Mouse (Mus musculus) embryonic facial prominence, embryonic 14.5 days (tissue): ENCODE data around the gene Capn2. TPM values are rescaled to one million over a fixed set of nuclear protein-coding genes. Genes with fewer than 3 reads are reported as not detected.

Experiments used
- ATAC-seq: fragments of 200-750 bp; cut with Nextera tagmentation; 2 replicates; pipeline ENCODE4 v1.8.0; 2017; ENCODE audit warnings: low read depth, moderate number of reproducible peaks, moderate TSS enrichment
- DNase-seq: peaks from one replicate; pipeline ENCODE4 v3.0.0-alpha.2; 2015; ENCODE audit warnings: low spot score
- H3K27ac ChIP-seq: fragments of 300-500 bp; sonication (generic); replicated peaks from 2 replicates; pipeline ENCODE4 v1.5.1; 2014; ENCODE audit warnings: low read depth, mild to moderate bottlenecking, low read length, moderate library complexity
- H3K27me3 ChIP-seq: fragments of 300-500 bp; sonication (generic); replicated peaks from 2 replicates; pipeline ENCODE4 v1.6.1; 2014; ENCODE audit warnings: low read length; ENCODE audit not compliant: control insufficient read depth, insufficient read depth
- H3K36me3 ChIP-seq: fragments of 300-500 bp; sonication (generic); 2 replicates; pipeline ENCODE4 v1.6.1; 2014; ENCODE audit warnings: low read length, mixed read lengths; ENCODE audit not compliant: control insufficient read depth, insufficient read depth
- H3K4me1 ChIP-seq: fragments of 300-500 bp; sonication (generic); 2 replicates; pipeline ENCODE4 v1.6.1; 2014; ENCODE audit warnings: antibody characterized with exemption, low read length; ENCODE audit not compliant: control insufficient read depth, insufficient read depth
- H3K4me2 ChIP-seq: fragments of 300-500 bp; sonication (generic); 2 replicates; pipeline ENCODE4 v1.6.1; 2014; ENCODE audit warnings: low read depth, mild to moderate bottlenecking, low read length, moderate library complexity, mixed read lengths
- H3K4me3 ChIP-seq: fragments of 300-500 bp; sonication (generic); 2 replicates; pipeline ENCODE4 v1.5.1; 2014; ENCODE audit warnings: low read depth, mild to moderate bottlenecking, low read length
- H3K9ac ChIP-seq: fragments of 300-500 bp; sonication (generic); 2 replicates; pipeline ENCODE4 v1.6.1; 2014; ENCODE audit warnings: low read depth, mild to moderate bottlenecking, low read length, moderate library complexity, mixed read lengths
- H3K9me3 ChIP-seq: fragments of 300-500 bp; sonication (generic); 2 replicates; pipeline ENCODE4 v1.6.1; 2016; ENCODE audit warnings: low read length; ENCODE audit not compliant: control insufficient read depth
- WGBS: fragments of 180-500 bp; shearing (Covaris S2); extraction: QIAGEN DNeasy Blood & Tissue Kit; methylation state at CpG from one replicate; pipeline ENCODE4 v1.1.7; 2014; 5-methylcytosine and 5-hydroxymethylcytosine counted together
- polyA plus RNA-seq: library from polyadenylated mRNA; unstranded; fragments of >200 nt; fragmentation: Nextera tagmentation; extraction: Ambion mirVana; gene quantifications from 2 replicates; pipeline ENCODE4 v1.2.1, GENCODE M21; 2014

The Capn2 gene
- polyA plus RNA-seq, 1 experiment from 2014 or later = 115 TPM

GRCm38 (mm10) chr1:182519341-182519740 is 1.9 kb upstream of the Capn2 start:
- Histone ChIP-seq H3K9me3 (no peaks in the 10 kb centered on the region), H3K27me3 (no peaks in the 10 kb centered on the region), H3K9ac (peak overlapping the region; percentile 36; the same call in 1 of the 2 replicates), H3K4me3 (no peak overlapping the region), H3K36me3 (peaks cover 8% of the 10 kb centered on the region; the same call in 1 of the 2 replicates), H3K27ac (peak overlapping the region; percentile 91), H3K4me1 (peaks cover 45% of the 10 kb centered on the region), H3K4me2 (peak overlapping the region; percentile 50)
- DNase-seq (no peak), ATAC-seq (no peak)
- WGBS = 61% methylated on average over 5 of the region's 5 CpGs

DNA sequence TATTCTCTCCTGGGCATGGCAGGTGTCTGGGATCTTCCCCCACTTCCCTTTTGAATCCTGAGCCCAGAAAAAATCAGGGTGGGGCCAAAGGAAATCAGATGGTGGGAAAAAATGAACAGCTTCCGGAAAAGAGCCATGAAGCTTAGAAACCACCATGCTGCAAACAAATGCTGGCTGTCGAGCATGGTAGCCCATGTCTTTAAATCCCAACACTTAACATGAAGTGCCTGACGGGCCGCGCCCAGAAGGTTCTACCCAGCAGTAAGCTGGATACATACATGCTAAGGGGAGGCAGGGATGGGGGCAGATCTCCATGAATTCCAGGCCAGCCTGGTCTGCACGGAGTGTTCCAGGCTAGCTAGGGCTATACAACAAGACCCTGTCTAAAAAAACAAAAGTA is 1.4 kb upstream of the Capn2 start:
- Histone ChIP-seq H3K9ac (no peak overlapping the region), H3K27ac (peak overlapping the region; percentile 91; the same call in 1 of the 2 replicates), H3K36me3 (peaks cover 10% of the 10 kb centered on the region; the same call in 1 of the 2 replicates), H3K4me2 (no peak overlapping the region), H3K9me3 (no peaks in the 10 kb centered on the region), H3K4me3 (no peak overlapping the region), H3K4me1 (peaks cover 46% of the 10 kb centered on the region), H3K27me3 (no peaks in the 10 kb centered on the region)
- ATAC-seq = no peak
- DNase-seq = no peak
- 84% methylated on average over 6 of the region's 6 CpGs for WGBS

DNA sequence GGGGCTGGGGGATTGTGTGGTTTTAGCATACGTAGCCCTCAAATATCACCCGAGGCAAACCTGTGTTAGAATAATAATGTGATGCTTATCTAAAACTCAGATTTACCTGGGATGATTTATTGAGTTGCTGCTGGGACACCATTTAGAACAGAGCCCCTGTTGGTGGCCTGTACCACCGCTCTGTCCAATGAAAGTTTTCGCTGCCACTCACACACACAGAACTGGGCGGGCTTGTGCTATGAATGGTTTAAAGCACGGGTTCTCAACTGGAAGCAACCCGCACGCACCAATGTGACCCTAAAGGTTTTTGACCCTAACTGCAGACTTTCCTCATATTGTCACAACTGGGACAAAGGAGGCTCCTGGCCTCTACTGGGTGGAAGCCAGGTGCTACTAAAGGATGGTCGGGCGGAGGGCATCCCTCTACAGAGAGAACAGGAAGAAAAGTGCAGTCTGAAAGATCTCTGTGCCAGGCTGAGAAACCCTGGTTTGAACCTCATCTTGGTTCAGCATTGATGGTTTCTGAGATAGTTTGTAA is 804 bp upstream of the Capn2 start:
- Histone ChIP-seq H3K4me1 (peaks cover 50% of the 10 kb centered on the region), H3K4me3 (peak overlapping the region; percentile 67), H3K36me3 (peaks cover 14% of the 10 kb centered on the region), H3K27ac (no peak overlapping the region), H3K9me3 (no peaks in the 10 kb centered on the region), H3K9ac (no peak overlapping the region), H3K4me2 (peak overlapping the region; percentile 69), H3K27me3 (no peaks in the 10 kb centered on the region)
- ATAC-seq (no peak), DNase-seq (no peak)
- WGBS = 57% methylated on average over 10 of the region's 10 CpGs

DNA sequence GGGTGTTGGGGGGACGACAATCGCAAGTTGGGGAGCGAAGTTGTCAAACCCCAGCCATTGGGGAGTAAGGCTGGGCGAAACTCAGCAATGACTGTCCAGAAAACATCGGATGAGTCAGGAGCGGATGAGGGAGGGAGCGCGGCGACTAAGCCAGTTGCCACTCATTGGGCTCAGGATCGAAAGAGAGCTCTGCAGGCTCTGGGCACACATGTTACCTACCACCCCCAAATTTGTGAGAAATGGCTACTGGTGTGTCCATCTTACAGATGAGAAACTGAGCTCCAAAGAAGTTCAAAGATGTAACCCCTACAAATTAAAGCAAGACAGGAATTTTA is 236 bp upstream of the Capn2 start:
- no peaks in the 10 kb centered on the region for H3K27me3 ChIP-seq
- peaks cover 50% of the 10 kb centered on the region for H3K4me1 ChIP-seq
- peak overlapping the region; percentile 69 for H3K4me2 ChIP-seq
- 0 out of 2 replicates have a peak, but pooled peaks have one; percentile 0 for ATAC-seq
- DNase-seq = no peak
- peaks cover 19% of the 10 kb centered on the region for H3K36me3 ChIP-seq
- under 1% methylated on average over 10 of the region's 10 CpGs for WGBS
- H3K27ac ChIP-seq = peak overlapping the region; percentile 90
- no peaks in the 10 kb centered on the region for H3K9me3 ChIP-seq
- peak overlapping the region; percentile 67 for H3K4me3 ChIP-seq
- H3K9ac ChIP-seq = peak overlapping the region; percentile 88

DNA sequence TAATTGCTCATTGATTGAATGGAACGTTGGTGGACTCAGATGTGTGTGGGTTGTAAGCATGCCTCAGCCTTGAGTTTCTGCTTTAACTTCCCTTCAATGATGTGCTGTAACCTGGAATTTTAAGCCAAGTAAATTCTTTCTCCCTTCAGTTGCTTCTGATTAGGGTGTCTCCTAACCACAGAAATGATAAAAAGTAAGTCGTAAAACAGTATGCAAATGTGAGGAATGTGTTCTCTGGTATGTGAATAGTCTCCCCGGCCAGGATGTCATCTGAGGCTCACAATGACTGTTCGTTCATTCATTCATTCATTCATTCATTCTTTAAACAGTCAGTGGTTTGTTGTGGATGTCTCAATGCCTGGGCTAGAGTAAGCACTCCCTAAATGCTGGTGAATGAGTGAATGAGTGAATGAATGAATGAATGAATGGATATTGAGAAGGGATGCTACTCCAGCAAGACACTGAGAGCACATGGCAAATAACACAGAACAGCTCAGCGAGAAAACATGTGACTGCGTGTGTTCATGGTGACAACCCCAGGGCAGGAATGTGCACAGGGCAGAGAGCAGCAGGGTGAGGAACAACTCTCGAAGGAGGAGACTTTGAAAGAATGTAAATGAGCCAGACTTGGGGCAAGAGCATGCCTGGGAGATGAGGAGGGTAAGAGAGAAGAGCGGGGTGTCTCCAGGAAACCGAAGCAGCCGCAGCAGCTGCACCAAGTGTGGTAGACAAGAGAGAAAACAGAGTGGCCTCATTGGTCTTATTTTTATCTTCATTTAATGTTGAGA is 2.4 kb downstream of the Capn2 start:
- no peaks in the 10 kb centered on the region for H3K27me3 ChIP-seq
- no peak overlapping the region for H3K4me3 ChIP-seq
- 76% methylated on average over 10 of the region's 10 CpGs for WGBS
- H3K4me2 ChIP-seq = peak overlapping the region; percentile 69
- no peak overlapping the region for H3K9ac ChIP-seq
- peaks cover 37% of the 10 kb centered on the region for H3K4me1 ChIP-seq
- peaks cover 45% of the 10 kb centered on the region for H3K36me3 ChIP-seq
- ATAC-seq (no peak), DNase-seq (no peak)
- no peak overlapping the region for H3K27ac ChIP-seq
- no peaks in the 10 kb centered on the region for H3K9me3 ChIP-seq

DNA sequence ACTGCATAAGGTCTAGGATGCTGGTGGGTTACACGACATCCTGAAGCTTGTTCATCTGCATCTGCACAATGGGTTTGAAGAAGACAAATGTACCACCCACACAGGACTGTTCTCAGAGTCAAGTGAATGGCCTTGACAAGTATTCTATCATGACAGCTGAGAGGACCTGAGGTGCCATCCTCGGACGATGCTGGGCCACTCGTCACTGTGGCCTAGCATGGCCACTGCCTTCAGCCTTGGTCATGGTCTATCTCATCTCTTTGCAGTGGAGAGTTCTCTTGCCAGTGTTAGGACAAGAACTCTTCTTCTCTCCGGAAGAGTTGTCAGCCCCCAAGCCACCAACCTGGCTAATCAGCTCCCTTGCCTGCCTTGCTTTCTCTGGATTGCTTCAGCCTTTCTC is 3.7 kb downstream of the Capn2 start:
- ATAC-seq = no peak
- peaks cover 57% of the 10 kb centered on the region for H3K36me3 ChIP-seq
- 84% methylated on average over 5 of the region's 5 CpGs for WGBS

DNA sequence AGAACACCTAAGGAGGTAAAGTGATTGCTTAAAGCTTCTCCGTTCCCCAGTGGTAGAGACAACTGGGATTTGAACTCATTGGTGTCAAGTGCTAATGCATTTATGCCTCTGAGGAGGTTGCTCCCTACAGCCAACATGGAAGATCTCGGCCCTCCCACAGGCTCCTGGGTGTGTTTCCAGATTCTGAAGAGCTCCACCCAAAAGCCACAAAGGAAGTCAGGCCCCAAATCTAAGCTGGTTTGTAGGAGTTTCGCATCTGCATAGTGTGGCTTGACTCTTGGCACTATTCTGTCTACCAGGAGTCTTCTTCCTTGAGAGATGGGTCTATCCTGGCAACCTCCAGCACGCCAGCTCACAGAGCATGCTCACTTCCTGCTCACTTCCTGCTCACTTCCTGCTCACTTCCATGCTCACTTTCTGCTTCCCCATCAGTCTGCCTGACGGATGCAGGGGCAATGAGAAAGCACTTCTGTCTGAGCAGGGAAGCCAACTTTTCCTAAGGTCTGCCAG is 4.5 kb downstream of the Capn2 start:
- H3K36me3 ChIP-seq = peaks cover 60% of the 10 kb centered on the region
- no peak for ATAC-seq
- no peak overlapping the region for H3K27ac ChIP-seq
- peaks cover 19% of the 10 kb centered on the region for H3K4me1 ChIP-seq
- WGBS = 88% methylated on average over 5 of the region's 5 CpGs
- H3K9me3 ChIP-seq = no peaks in the 10 kb centered on the region
- no peak overlapping the region for H3K9ac ChIP-seq
- no peaks in the 10 kb centered on the region for H3K27me3 ChIP-seq
- no peak for DNase-seq
- no peak overlapping the region for H3K4me3 ChIP-seq
- no peak overlapping the region for H3K4me2 ChIP-seq

More for the DNA sequence above, 3.7 kb downstream of the Capn2 start:
- Histone ChIP-seq H3K4me3 (no peak overlapping the region), H3K27ac (no peak overlapping the region), H3K9ac (no peak overlapping the region), H3K27me3 (no peaks in the 10 kb centered on the region), H3K4me2 (no peak overlapping the region), H3K9me3 (no peaks in the 10 kb centered on the region), H3K4me1 (peaks cover 25% of the 10 kb centered on the region)
- DNase-seq = no peak

DNA sequence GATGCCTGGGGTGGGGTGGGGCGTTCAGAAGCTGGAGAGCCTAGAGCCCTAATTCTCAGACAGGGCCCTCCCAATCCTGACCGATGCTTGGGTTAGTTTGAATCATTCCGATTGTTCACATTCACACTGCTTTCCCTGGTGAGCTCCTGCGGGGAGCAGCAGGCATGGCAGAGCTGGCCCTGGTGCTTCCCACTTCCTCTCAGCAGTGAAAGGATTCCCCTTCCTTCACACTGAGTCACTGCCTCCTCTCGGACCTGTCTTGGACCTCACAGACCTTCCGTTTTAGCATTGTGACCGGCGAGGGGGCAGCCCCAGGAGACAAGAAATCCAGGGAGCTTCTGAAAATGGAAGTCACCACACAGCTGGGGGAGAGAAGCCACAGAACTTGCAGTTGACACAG is 5.6 kb downstream of the Capn2 start:
- no peak overlapping the region for H3K27ac ChIP-seq
- no peak overlapping the region for H3K9ac ChIP-seq
- H3K4me3 ChIP-seq = no peak overlapping the region
- no peaks in the 10 kb centered on the region for H3K9me3 ChIP-seq
- H3K27me3 ChIP-seq = no peaks in the 10 kb centered on the region
- no peak for ATAC-seq
- H3K4me1 ChIP-seq = peaks cover 16% of the 10 kb centered on the region
- DNase-seq = no peak
- WGBS = 62% methylated on average over 8 of the region's 8 CpGs
- no peak overlapping the region for H3K4me2 ChIP-seq
- H3K36me3 ChIP-seq = peaks cover 60% of the 10 kb centered on the region
